Mouse (Mus musculus) midbrain, embryonic 12.5 days (tissue): ENCODE data around the gene Sdhd. TPM values are rescaled to one million over a fixed set of nuclear protein-coding genes. Genes with fewer than 3 reads are reported as not detected.

Source experiments
- ATAC-seq: fragments of 200-750 bp; cut with Nextera tagmentation; 2 replicates; pipeline ENCODE4 v1.8.0; 2017; ENCODE audit warnings: low read depth, moderate TSS enrichment, moderate library complexity; ENCODE audit not compliant: low FRiP score
- H3K27ac ChIP-seq: fragments of 300-500 bp; sonication (generic); replicated peaks from 2 replicates; pipeline ENCODE4 v1.5.1; 2016; ENCODE audit warnings: mild to moderate bottlenecking
- H3K27me3 ChIP-seq: fragments of 300-500 bp; sonication (generic); 2 replicates; pipeline ENCODE4 v1.6.1; 2016; ENCODE audit warnings: mild to moderate bottlenecking
- H3K36me3 ChIP-seq: fragments of 300-500 bp; sonication (generic); 2 replicates; pipeline ENCODE4 v1.6.1; 2016
- H3K4me1 ChIP-seq: fragments of 300-500 bp; sonication (generic); 2 replicates; pipeline ENCODE4 v1.6.1; 2016
- H3K4me2 ChIP-seq: fragments of 300-500 bp; sonication (generic); replicated peaks from 2 replicates; pipeline ENCODE4 v1.6.1; 2016; ENCODE audit warnings: mild to moderate bottlenecking, moderate library complexity
- H3K4me3 ChIP-seq: fragments of 300-500 bp; sonication (generic); 2 replicates; pipeline ENCODE4 v1.5.1; 2016; ENCODE audit warnings: mild to moderate bottlenecking
- H3K9ac ChIP-seq: fragments of 300-500 bp; sonication (generic); replicated peaks from 2 replicates; pipeline ENCODE4 v1.6.1; 2016; ENCODE audit warnings: mild to moderate bottlenecking, moderate library complexity
- H3K9me3 ChIP-seq: fragments of 300-500 bp; sonication (generic); 2 replicates; pipeline ENCODE4 v1.6.1; 2016; ENCODE audit warnings: mild to moderate bottlenecking
- WGBS: fragments of 180-500 bp; shearing (Covaris S2); methylation state at CpG from one replicate; pipeline ENCODE4 v1.1.7; 2016; 5-methylcytosine and 5-hydroxymethylcytosine counted together
- polyA plus RNA-seq: library from polyadenylated mRNA; unstranded; fragments of >200 nt; fragmentation: Nextera tagmentation; extraction: Ambion mirVana; gene quantifications from 2 replicates; pipeline ENCODE4 v1.2.1, GENCODE M21; 2016

The Sdhd gene
- polyA plus RNA-seq, 1 experiment from 2014 or later = 224 TPM

GRCm38 (mm10) chr9:50569599-50570525 is 33.8 kb downstream of the Sdhd start:
- no peak overlapping the region for H3K4me3 ChIP-seq
- no peaks in the 10 kb centered on the region for H3K27me3 ChIP-seq
- 81% methylated on average over 10 of the region's 10 CpGs for WGBS
- no peak for ATAC-seq
- no peaks in the 10 kb centered on the region for H3K9me3 ChIP-seq
- no peak overlapping the region for H3K9ac ChIP-seq
- no peak overlapping the region for H3K27ac ChIP-seq
- no peak overlapping the region for H3K4me2 ChIP-seq
- H3K36me3 ChIP-seq = no peaks in the 10 kb centered on the region
- no peaks in the 10 kb centered on the region for H3K4me1 ChIP-seq

GRCm38 (mm10) chr9:50567881-50568280 is 35.7 kb downstream of the Sdhd start:
- no peaks in the 10 kb centered on the region for H3K9me3 ChIP-seq
- H3K4me3 ChIP-seq = no peak overlapping the region
- H3K36me3 ChIP-seq = no peaks in the 10 kb centered on the region
- ATAC-seq = no peak
- H3K4me2 ChIP-seq = no peak overlapping the region
- H3K9ac ChIP-seq = no peak overlapping the region
- no peak overlapping the region for H3K27ac ChIP-seq
- no peaks in the 10 kb centered on the region for H3K27me3 ChIP-seq
- no peaks in the 10 kb centered on the region for H3K4me1 ChIP-seq
- 92% methylated on average over 2 of the region's 2 CpGs for WGBS

GRCm38 (mm10) chr9:50567372-50567771 is 36.2 kb downstream of the Sdhd start:
- no peaks in the 10 kb centered on the region for H3K36me3 ChIP-seq
- no peak for ATAC-seq
- no peaks in the 10 kb centered on the region for H3K27me3 ChIP-seq
- H3K9me3 ChIP-seq = no peaks in the 10 kb centered on the region
- 91% methylated on average over 4 of the region's 4 CpGs for WGBS
- no peak overlapping the region for H3K27ac ChIP-seq
- no peaks in the 10 kb centered on the region for H3K4me1 ChIP-seq
- H3K4me2 ChIP-seq = no peak overlapping the region
- no peak overlapping the region for H3K4me3 ChIP-seq
- no peak overlapping the region for H3K9ac ChIP-seq

- Histone ChIP-seq H3K27me3 (no peaks in the 10 kb centered on the region), H3K4me3 (no peak overlapping the region), H3K36me3 (peaks cover 3% of the 10 kb centered on the region), H3K9me3 (0 out of 2 replicates have a peak, but pooled peaks cover 3% of the 10 kb centered on the region), H3K4me2 (no peak overlapping the region), H3K4me1 (no peaks in the 10 kb centered on the region), H3K9ac (no peak overlapping the region), H3K27ac (no peak overlapping the region)
- ATAC-seq = no peak
- 83% methylated on average over 4 of the region's 4 CpGs for WGBS
Observed at GRCm38 (mm10) chr9:50565940-50566339, 37.7 kb downstream of the Sdhd start.

GRCm38 (mm10) chr9:50565173-50565572 is 38.4 kb downstream of the Sdhd start:
- no peak overlapping the region for H3K4me2 ChIP-seq
- no peak overlapping the region for H3K27ac ChIP-seq
- ATAC-seq = no peak
- H3K9me3 ChIP-seq = 0 out of 2 replicates have a peak, but pooled peaks cover 7% of the 10 kb centered on the region
- no peak overlapping the region for H3K9ac ChIP-seq
- no peaks in the 10 kb centered on the region for H3K27me3 ChIP-seq
- H3K4me1 ChIP-seq = no peaks in the 10 kb centered on the region
- WGBS = 80% methylated on average over 7 of the region's 7 CpGs
- no peak overlapping the region for H3K4me3 ChIP-seq
- peaks cover 6% of the 10 kb centered on the region for H3K36me3 ChIP-seq

GRCm38 (mm10) chr9:50561918-50562360 is 41.7 kb downstream of the Sdhd start:
- ATAC-seq = no peak
- H3K36me3 ChIP-seq = peaks cover 6% of the 10 kb centered on the region
- no peak overlapping the region for H3K27ac ChIP-seq
- H3K9ac ChIP-seq = no peak overlapping the region
- no peaks in the 10 kb centered on the region for H3K4me1 ChIP-seq
- 0 out of 2 replicates have a peak, but pooled peaks cover 7% of the 10 kb centered on the region for H3K9me3 ChIP-seq
- H3K4me3 ChIP-seq = no peak overlapping the region
- H3K27me3 ChIP-seq = no peaks in the 10 kb centered on the region
- no peak overlapping the region for H3K4me2 ChIP-seq
- 83% methylated on average over 2 of the region's 2 CpGs for WGBS

GRCm38 (mm10) chr9:50561145-50561917 is 42.3 kb downstream of the Sdhd start, which contains the start of gene Tex12:
TSS of gene Tex12 (minus strand) at chr9:50561325.
- H3K27ac ChIP-seq = no peak within 1 kb of the TSS
- H3K36me3 ChIP-seq = peaks cover 6% of the 10 kb centered on the region
- no peak within 1 kb of the TSS for H3K9ac ChIP-seq
- no peak within 1 kb of the TSS for H3K4me3 ChIP-seq
- no peak for ATAC-seq
- H3K4me1 ChIP-seq = no peaks in the 10 kb centered on the region
- no peak within 1 kb of the TSS for H3K4me2 ChIP-seq
- 90% methylated on average over 38 of the region's 38 CpGs for WGBS
- H3K9me3 ChIP-seq = 0 out of 2 replicates have a peak, but pooled peaks cover 7% of the 10 kb centered on the region
- H3K27me3 ChIP-seq = no peaks in the 10 kb centered on the region

- WGBS = 12% methylated on average over 2 of the region's 2 CpGs
- peaks cover 16% of the 10 kb centered on the region for H3K4me1 ChIP-seq
- H3K9ac ChIP-seq = peak within 1 kb of the TSS; percentile 51; the same call in 1 of the 2 replicates
- H3K4me3 ChIP-seq = peak within 1 kb of the TSS; percentile 29
- peak; percentile 77 for ATAC-seq
- no peaks in the 10 kb centered on the region for H3K9me3 ChIP-seq
- no peaks in the 10 kb centered on the region for H3K27me3 ChIP-seq
- H3K36me3 ChIP-seq = no peaks in the 10 kb centered on the region
- peak within 1 kb of the TSS; percentile 50 for H3K4me2 ChIP-seq
- peak within 1 kb of the TSS; percentile 93 for H3K27ac ChIP-seq
Observed at GRCm38 (mm10) chr9:50555094-50555446, 48.5 kb downstream of the Sdhd start, which contains the start of gene Bco2. TSS of gene Bco2 (minus strand) at chr9:50555181.

GRCm38 (mm10) chr9:50554241-50555093 is 49.1 kb downstream of the Sdhd start, which contains the start of gene Il18:
TSS of gene Il18 (plus strand) at chr9:50554827.
- Histone ChIP-seq H3K4me3 (peak within 1 kb of the TSS; percentile 29), H3K27me3 (no peaks in the 10 kb centered on the region), H3K9me3 (no peaks in the 10 kb centered on the region), H3K27ac (peak within 1 kb of the TSS; percentile 93), H3K4me1 (peaks cover 16% of the 10 kb centered on the region), H3K9ac (peak within 1 kb of the TSS; percentile 51; the same call in 1 of the 2 replicates), H3K4me2 (peak within 1 kb of the TSS; percentile 50), H3K36me3 (no peaks in the 10 kb centered on the region)
- whole genome bisulfite sequencing = 20% methylated on average over 12 of the region's 12 CpGs
- ATAC-seq = peak; percentile 98

GRCm38 (mm10) chr9:50553547-50553946 is 50.1 kb downstream of the Sdhd start:
- H3K27me3 ChIP-seq = no peaks in the 10 kb centered on the region
- peak overlapping the region; percentile 93 for H3K27ac ChIP-seq
- ATAC-seq = no peak
- H3K9me3 ChIP-seq = no peaks in the 10 kb centered on the region
- WGBS = 72% methylated on average over 2 of the region's 2 CpGs
- no peak overlapping the region for H3K4me2 ChIP-seq
- peaks cover 16% of the 10 kb centered on the region for H3K4me1 ChIP-seq
- no peak overlapping the region for H3K4me3 ChIP-seq
- no peaks in the 10 kb centered on the region for H3K36me3 ChIP-seq
- H3K9ac ChIP-seq = no peak overlapping the region

- 87% methylated on average over 5 of the region's 5 CpGs for WGBS
- Histone ChIP-seq H3K36me3 (no peaks in the 10 kb centered on the region), H3K27me3 (no peaks in the 10 kb centered on the region), H3K9ac (no peak overlapping the region), H3K27ac (no peak overlapping the region), H3K9me3 (no peaks in the 10 kb centered on the region), H3K4me1 (peaks cover 16% of the 10 kb centered on the region), H3K4me3 (no peak overlapping the region), H3K4me2 (no peak overlapping the region)
- no peak for ATAC-seq
Observed at GRCm38 (mm10) chr9:50552206-50552605, 51.4 kb downstream of the Sdhd start.
